Mouse (Mus musculus): ENCODE measurements around the gene Hmx3. TPM values are rescaled to one million over a fixed set of nuclear protein-coding genes. Genes with fewer than 3 reads are reported as not detected.

Hmx3 gene
- polyA plus RNA-seq, 1 experiment from 2014 or later: 0.91 TPM

- ATAC-seq: peak; percentile 34
- H3K4me1 ChIP-seq (replicated peaks; ENCODE audit: control insufficient read depth, insufficient read depth, low read length): 0 out of 2 replicates have a peak, but pooled peaks cover 4% of the 10 kb centered on the region
- WGBS: under 1% methylated on average over 14 of the region's 14 CpGs
These were observed 18.0 kb downstream of the Hmx3 start for GRCm38 (mm10) chr7:131560697-131561042.

GRCm38 (mm10) chr7:131575246-131575645, 32.6 kb downstream of the Hmx3 start:
- Histone ChIP-seq H3K4me1 (replicated peaks; ENCODE audit: control insufficient read depth, insufficient read depth, low read length) (no peaks in the 10 kb centered on the region), H3K27me3 (replicated peaks; ENCODE audit: control insufficient read depth, insufficient read depth, low read length) (no peaks in the 10 kb centered on the region), H3K36me3 (ENCODE audit: control insufficient read depth, insufficient read depth) (peaks cover 22% of the 10 kb centered on the region), H3K9me3 (ENCODE audit: control insufficient read depth) (no peaks in the 10 kb centered on the region), H3K27ac (ENCODE audit: low read depth, low read length) (no peak overlapping the region), H3K9ac (ENCODE audit: low read depth, low read length) (no peak overlapping the region), H3K4me2 (replicated peaks; ENCODE audit: low read depth) (no peak overlapping the region), H3K4me3 (ENCODE audit: low read depth, low read length) (no peak overlapping the region)
- WGBS: 78% methylated on average over 6 of the region's 6 CpGs
- no peak for TF ChIP-seq CTCF (IDR thresholded peaks at IDR 0.05; ENCODE audit: low read depth)
- no peak for ATAC-seq

More at GRCm38 (mm10) chr7:131560697-131561042, 18.0 kb downstream of the Hmx3 start:
- no peak for TF ChIP-seq CTCF (IDR thresholded peaks at IDR 0.05; ENCODE audit: low read depth)
- Histone ChIP-seq H3K4me3 (ENCODE audit: low read depth, low read length) (peak overlapping the region; percentile 71), H3K9me3 (ENCODE audit: control insufficient read depth) (no peaks in the 10 kb centered on the region), H3K9ac (ENCODE audit: low read depth, low read length) (peak overlapping the region; percentile 61), H3K36me3 (ENCODE audit: control insufficient read depth, insufficient read depth) (peaks cover 24% of the 10 kb centered on the region), H3K27me3 (replicated peaks; ENCODE audit: control insufficient read depth, insufficient read depth, low read length) (peaks cover 38% of the 10 kb centered on the region), H3K27ac (ENCODE audit: low read depth, low read length) (peak overlapping the region; percentile 65), H3K4me2 (replicated peaks; ENCODE audit: low read depth) (peak overlapping the region; percentile 82)

DNA sequence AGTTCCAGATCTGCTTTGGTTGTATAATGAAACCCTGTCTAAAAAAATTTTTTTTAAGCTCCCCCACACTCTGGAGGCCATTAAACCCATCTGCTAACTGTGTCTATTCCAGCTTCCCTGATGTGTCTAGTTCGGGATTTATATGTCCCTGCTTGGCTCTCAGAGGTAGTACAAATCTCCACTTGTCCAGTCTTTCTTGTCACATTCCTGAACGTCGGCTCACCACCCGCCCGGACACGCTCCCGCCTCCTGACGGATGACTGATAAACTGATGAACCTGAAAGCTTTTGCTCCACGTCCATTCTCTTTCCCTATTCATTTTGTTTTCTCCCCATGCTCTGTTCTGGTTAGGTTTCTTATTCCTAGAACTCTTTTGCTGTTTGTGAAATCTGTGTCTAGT, 39.5 kb downstream of the Hmx3 start:
- H3K27ac ChIP-seq (ENCODE audit: low read depth, low read length): no peak overlapping the region
- H3K27me3 ChIP-seq (replicated peaks; ENCODE audit: control insufficient read depth, insufficient read depth, low read length): no peaks in the 10 kb centered on the region
- H3K4me3 ChIP-seq (ENCODE audit: low read depth, low read length): no peak overlapping the region
- TF ChIP-seq CTCF (IDR thresholded peaks at IDR 0.05; ENCODE audit: low read depth): no peak
- WGBS: 47% methylated on average over 9 of the region's 9 CpGs
- H3K4me1 ChIP-seq (replicated peaks; ENCODE audit: control insufficient read depth, insufficient read depth, low read length): no peaks in the 10 kb centered on the region
- H3K36me3 ChIP-seq (ENCODE audit: control insufficient read depth, insufficient read depth): no peaks in the 10 kb centered on the region
- no peaks in the 10 kb centered on the region for H3K9me3 ChIP-seq (ENCODE audit: control insufficient read depth)
- no peak for ATAC-seq
- H3K9ac ChIP-seq (ENCODE audit: low read depth, low read length): no peak overlapping the region
- no peak overlapping the region for H3K4me2 ChIP-seq (replicated peaks; ENCODE audit: low read depth)

GRCm38 (mm10) chr7:131585551-131585950, 42.9 kb downstream of the Hmx3 start:
- Histone ChIP-seq H3K4me3 (ENCODE audit: low read depth, low read length) (no peak overlapping the region), H3K4me1 (replicated peaks; ENCODE audit: control insufficient read depth, insufficient read depth, low read length) (no peaks in the 10 kb centered on the region), H3K4me2 (replicated peaks; ENCODE audit: low read depth) (no peak overlapping the region), H3K36me3 (ENCODE audit: control insufficient read depth, insufficient read depth) (no peaks in the 10 kb centered on the region), H3K9me3 (ENCODE audit: control insufficient read depth) (no peaks in the 10 kb centered on the region), H3K9ac (ENCODE audit: low read depth, low read length) (no peak overlapping the region), H3K27me3 (replicated peaks; ENCODE audit: control insufficient read depth, insufficient read depth, low read length) (no peaks in the 10 kb centered on the region), H3K27ac (ENCODE audit: low read depth, low read length) (no peak overlapping the region)
- WGBS: 84% methylated on average over 5 of the region's 5 CpGs
- no peak for TF ChIP-seq CTCF (IDR thresholded peaks at IDR 0.05; ENCODE audit: low read depth)
- no peak for ATAC-seq

Other genes starting within 250 kb of the Hmx3 start
- gene Cuzd1, start 220.6 kb upstream of the Hmx3 start, polyA plus RNA-seq (2015; fragmentation: Nextera tagmentation; extraction: Ambion mirVana): 0.05 TPM in 1 of 2 replicates, not detected in the other
- not detected in 2 replicates for gene Fam24b, start 213.4 kb upstream of the Hmx3 start, polyA plus RNA-seq (2015; fragmentation: Nextera tagmentation; extraction: Ambion mirVana)
- not detected in 2 replicates for gene Fam24a, start 209.0 kb upstream of the Hmx3 start, polyA plus RNA-seq (2015; fragmentation: Nextera tagmentation; extraction: Ambion mirVana)
- 8.0 and 11.0 TPM in 2 replicates for gene 2310057M21Rik, start 180.1 kb upstream of the Hmx3 start, polyA plus RNA-seq (2015; fragmentation: Nextera tagmentation; extraction: Ambion mirVana)
- 37.1 and 42.8 TPM in 2 replicates for gene Pstk, start 171.7 kb upstream of the Hmx3 start, polyA plus RNA-seq (2015; fragmentation: Nextera tagmentation; extraction: Ambion mirVana)
- gene Ikzf5, start 132.3 kb upstream of the Hmx3 start, polyA plus RNA-seq (2015; fragmentation: Nextera tagmentation; extraction: Ambion mirVana): 5.6 and 5.9 TPM in 2 replicates
- 23.1 and 23.6 TPM in 2 replicates for gene Acadsb, start 132.3 kb upstream of the Hmx3 start, polyA plus RNA-seq (2015; fragmentation: Nextera tagmentation; extraction: Ambion mirVana)
- gene Hmx2, start 5.9 kb downstream of the Hmx3 start, polyA plus RNA-seq (2015; fragmentation: Nextera tagmentation; extraction: Ambion mirVana): 0.55 and 0.56 TPM in 2 replicates
- gene Bub3, start 17.4 kb downstream of the Hmx3 start, polyA plus RNA-seq (2015; fragmentation: Nextera tagmentation; extraction: Ambion mirVana): 72.3 and 74.7 TPM in 2 replicates

Data from intestine, postnatal 0 days (tissue).